Mouse (Mus musculus) myocyte (in vitro differentiated cells): ENCODE measurements around the gene Schip1. TPM values are rescaled to one million over a fixed set of nuclear protein-coding genes. Genes with fewer than 3 reads are reported as not detected.

ENCODE experiments used
- H3K27me3 ChIP-seq: one replicate; pipeline ENCODE4 v1.6.1; 2011; ENCODE audit not compliant: control insufficient read depth, insufficient read depth, insufficient read length
- H3K36me3 ChIP-seq: one replicate; pipeline ENCODE4 v1.6.1; 2011; ENCODE audit not compliant: control insufficient read depth, insufficient read depth
- H3K4me2 ChIP-seq: one replicate; pipeline ENCODE4 v1.6.1; 2011; ENCODE audit warnings: low read depth, control low read depth
- H3K4me3 ChIP-seq: one replicate; pipeline ENCODE4 v1.5.1; 2011; ENCODE audit warnings: mild to moderate bottlenecking, control low read depth, moderate library complexity
- H3K79me2 ChIP-seq: one replicate; pipeline ENCODE4 v1.6.1; 2011; ENCODE audit not compliant: control insufficient read depth, insufficient read depth
- H3ac ChIP-seq: one replicate; pipeline ENCODE4 v1.6.1; 2011; ENCODE audit not compliant: control insufficient read depth, insufficient read length
- CEBPB ChIP-seq: IDR thresholded peaks from 2 replicates; pipeline ENCODE4 v1.6.1; 2011; ENCODE audit warnings: mild to moderate bottlenecking, moderate library complexity; ENCODE audit not compliant: poor library complexity, insufficient read depth, severe bottlenecking
- E2F4 ChIP-seq: IDR thresholded peaks from one replicate; pipeline ENCODE4 v1.6.1; 2011; ENCODE audit warnings: mild to moderate bottlenecking, control low read depth, moderate library complexity; ENCODE audit not compliant: insufficient read depth
- MAX ChIP-seq: IDR thresholded peaks from one replicate; pipeline ENCODE4 v1.6.1; 2011; ENCODE audit warnings: low read depth, mild to moderate bottlenecking, control low read depth
- MYOD1 ChIP-seq, 3 experiments: IDR thresholded peaks; one replicate each; pipeline ENCODE4 v1.6.1; 2011; ENCODE audit warnings: control low read depth in 2 of 3, low read depth in 2 of 3, mild to moderate bottlenecking in 2 of 3, moderate library complexity in 1 of 3; ENCODE audit not compliant: insufficient read length in 2 of 3, control insufficient read depth in 1 of 3
- MYOG ChIP-seq, 3 experiments: IDR thresholded peaks; one replicate each; pipeline ENCODE4 v1.6.1; 2011; ENCODE audit warnings: control low read depth in 2 of 3, low read depth in 2 of 3, mild to moderate bottlenecking in 2 of 3; ENCODE audit not compliant: insufficient read length in 2 of 3, control insufficient read depth in 1 of 3, insufficient read depth in 1 of 3
- POLR2A ChIP-seq: IDR thresholded peaks from one replicate; pipeline ENCODE4 v1.6.1; 2011; ENCODE audit warnings: low read depth, mild to moderate bottlenecking, control low read depth, moderate library complexity; ENCODE audit not compliant: insufficient read length
- POLR2AphosphoS2 ChIP-seq: IDR thresholded peaks from one replicate; pipeline ENCODE4 v1.6.1; 2011; ENCODE audit warnings: low read depth, control low read depth; ENCODE audit not compliant: insufficient read length
- REST ChIP-seq: IDR thresholded peaks from one replicate; pipeline ENCODE4 v1.6.1; 2011; ENCODE audit warnings: mild to moderate bottlenecking, control low read depth, moderate library complexity; ENCODE audit not compliant: insufficient read depth, insufficient read length
- SRF ChIP-seq: IDR thresholded peaks from one replicate; pipeline ENCODE4 v1.6.1; 2011; ENCODE audit warnings: low read depth; ENCODE audit not compliant: control insufficient read depth, insufficient read length
- TCF12 ChIP-seq: IDR thresholded peaks from one replicate; pipeline ENCODE4 v1.6.1; 2011; ENCODE audit warnings: mild to moderate bottlenecking, control low read depth; ENCODE audit not compliant: poor library complexity, insufficient read depth, severe bottlenecking
- TCF3 ChIP-seq: IDR thresholded peaks from one replicate; pipeline ENCODE4 v1.6.1; 2011; ENCODE audit warnings: low read depth, control low read depth; ENCODE audit not compliant: insufficient read length
- USF1 ChIP-seq: IDR thresholded peaks from one replicate; pipeline ENCODE4 v1.6.1; 2011; ENCODE audit warnings: low read depth, mild to moderate bottlenecking, control low read depth, moderate library complexity
- polyA plus RNA-seq: library from polyadenylated mRNA; unstranded; fragments of >200 nt; fragmentation: generic; extraction: Trizol; gene quantifications from one replicate; pipeline ENCODE4 v1.2.1, GENCODE M21; 2012; ENCODE audit warnings: missing spikeins

Schip1 gene
- polyA plus RNA-seq, 1 experiment: 23.3 TPM

- Histone ChIP-seq H3K4me2 (no peak overlapping the region), H3K36me3 (peaks cover 46% of the 10 kb centered on the region), H3K27me3 (no peaks in the 10 kb centered on the region)
These were observed 558.4 kb downstream of the Schip1 start for GRCm38 (mm10) chr3:68623036-68623435.

GRCm38 (mm10) chr3:68624471-68624870 is 559.9 kb downstream of the Schip1 start:
- Histone ChIP-seq H3ac (no peak overlapping the region), H3K4me3 (no peak overlapping the region), H3K36me3 (peaks cover 42% of the 10 kb centered on the region), H3K4me2 (no peak overlapping the region), H3K79me2 (no peaks in the 10 kb centered on the region), H3K27me3 (no peaks in the 10 kb centered on the region)
- no peak for TF ChIP-seq CEBPB
- TF ChIP-seq USF1: no peak
- no peak for TF ChIP-seq REST
- TF ChIP-seq POLR2AphosphoS2: no peak
- TF ChIP-seq MAX: no peak
- no peak for TF ChIP-seq MYOG (IDR thresholded peaks at IDR 0.05; ENCODE audit: control insufficient read depth in 1 of 3, insufficient read depth in 1 of 3, insufficient read length in 2 of 3, low read depth in 2 of 3)
- no peak for TF ChIP-seq MYOD1 (IDR thresholded peaks at IDR 0.05; ENCODE audit: control insufficient read depth in 1 of 3, insufficient read length in 2 of 3, low read depth in 2 of 3)
- no peak for TF ChIP-seq TCF3
- TF ChIP-seq TCF12: no peak
- no peak for TF ChIP-seq POLR2A
- TF ChIP-seq SRF: no peak
- no peak for TF ChIP-seq E2F4

More at GRCm38 (mm10) chr3:68623036-68623435, 558.4 kb downstream of the Schip1 start:
- no peaks in the 10 kb centered on the region for H3K79me2 ChIP-seq
- no peak overlapping the region for H3K4me3 ChIP-seq
- no peak for TF ChIP-seq POLR2A
- no peak overlapping the region for H3ac ChIP-seq

- Histone ChIP-seq H3K79me2 (no peaks in the 10 kb centered on the region), H3ac (no peak overlapping the region), H3K36me3 (peaks cover 24% of the 10 kb centered on the region), H3K4me3 (no peak overlapping the region), H3K27me3 (no peaks in the 10 kb centered on the region), H3K4me2 (no peak overlapping the region)
- TF ChIP-seq MYOD1 (IDR thresholded peaks at IDR 0.05; ENCODE audit: control insufficient read depth in 1 of 3, insufficient read length in 2 of 3, low read depth in 2 of 3) (no peak), REST (no peak), MAX (no peak), POLR2AphosphoS2 (no peak), TCF3 (no peak), E2F4 (no peak), MYOG (IDR thresholded peaks at IDR 0.05; ENCODE audit: control insufficient read depth in 1 of 3, insufficient read depth in 1 of 3, insufficient read length in 2 of 3, low read depth in 2 of 3) (no peak), CEBPB (no peak), POLR2A (no peak), TCF12 (no peak), SRF (no peak), USF1 (no peak)
These were observed 565.7 kb downstream of the Schip1 start for GRCm38 (mm10) chr3:68630261-68630660.

GRCm38 (mm10) chr3:68630821-68631220 is 566.2 kb downstream of the Schip1 start:
- Histone ChIP-seq H3ac (no peak overlapping the region), H3K4me3 (no peak overlapping the region), H3K79me2 (no peaks in the 10 kb centered on the region), H3K36me3 (peaks cover 18% of the 10 kb centered on the region), H3K27me3 (no peaks in the 10 kb centered on the region), H3K4me2 (no peak overlapping the region)
- TF ChIP-seq MYOD1 (IDR thresholded peaks at IDR 0.05; ENCODE audit: control insufficient read depth in 1 of 3, insufficient read length in 2 of 3, low read depth in 2 of 3) (no peak), TCF3 (no peak), REST (no peak), USF1 (no peak), E2F4 (no peak), POLR2A (no peak), MAX (no peak), SRF (no peak), CEBPB (no peak), MYOG (IDR thresholded peaks at IDR 0.05; ENCODE audit: control insufficient read depth in 1 of 3, insufficient read depth in 1 of 3, insufficient read length in 2 of 3, low read depth in 2 of 3) (no peak), POLR2AphosphoS2 (no peak), TCF12 (no peak)

- TF ChIP-seq POLR2AphosphoS2: no peak
- TF ChIP-seq MYOD1 (IDR thresholded peaks at IDR 0.05; ENCODE audit: control insufficient read depth in 1 of 3, insufficient read length in 2 of 3, low read depth in 2 of 3): no peak
- no peak for TF ChIP-seq TCF3
- TF ChIP-seq E2F4: no peak
- TF ChIP-seq MYOG (IDR thresholded peaks at IDR 0.05; ENCODE audit: control insufficient read depth in 1 of 3, insufficient read depth in 1 of 3, insufficient read length in 2 of 3, low read depth in 2 of 3): no peak
- TF ChIP-seq POLR2A: no peak
- no peak for TF ChIP-seq SRF
- TF ChIP-seq CEBPB: no peak
- H3K27me3 ChIP-seq: no peaks in the 10 kb centered on the region
- peaks cover 3% of the 10 kb centered on the region for H3K36me3 ChIP-seq
- H3K4me3 ChIP-seq: no peak overlapping the region
- no peak overlapping the region for H3ac ChIP-seq
- H3K79me2 ChIP-seq: no peaks in the 10 kb centered on the region
- H3K4me2 ChIP-seq: no peak overlapping the region
These were observed 568.1 kb downstream of the Schip1 start for GRCm38 (mm10) chr3:68632714-68633113.
